Mouse (Mus musculus) midbrain, embryonic 11.5 days (tissue): ENCODE results near the gene Hsdl2. TPM values are rescaled to one million over a fixed set of nuclear protein-coding genes. Genes with fewer than 3 reads are reported as not detected.

Experiments
- ATAC-seq: fragments of 200-750 bp; cut with Nextera tagmentation; 2 replicates; pipeline ENCODE4 v1.8.0; 2017; ENCODE audit warnings: moderate TSS enrichment, moderate library complexity; ENCODE audit not compliant: low FRiP score
- DNase-seq: peaks from one replicate; pipeline ENCODE4 v3.0.0; 2015; ENCODE audit warnings: low spot score; ENCODE audit errors: missing footprints
- H3K27ac ChIP-seq: fragments of 300-500 bp; sonication (generic); 2 replicates; pipeline ENCODE4 v1.5.1; 2014; ENCODE audit warnings: low read depth, low read length
- H3K27me3 ChIP-seq: fragments of 300-500 bp; sonication (generic); 2 replicates; pipeline ENCODE4 v1.6.1; 2014; ENCODE audit warnings: mild to moderate bottlenecking, low read length, moderate library complexity, mixed read lengths; ENCODE audit not compliant: control insufficient read depth, insufficient read depth
- H3K36me3 ChIP-seq: fragments of 300-500 bp; sonication (generic); 2 replicates; pipeline ENCODE4 v1.6.1; 2014; ENCODE audit warnings: mild to moderate bottlenecking, low read length, moderate library complexity, mixed read lengths; ENCODE audit not compliant: control insufficient read depth, insufficient read depth
- H3K4me1 ChIP-seq: fragments of 300-500 bp; sonication (generic); 2 replicates; pipeline ENCODE4 v1.6.1; 2014; ENCODE audit warnings: low read length; ENCODE audit not compliant: control insufficient read depth, insufficient read depth
- H3K4me2 ChIP-seq: fragments of 300-500 bp; sonication (generic); 2 replicates; pipeline ENCODE4 v1.6.1; 2014; ENCODE audit warnings: mild to moderate bottlenecking, moderate library complexity
- H3K4me3 ChIP-seq: fragments of 300-500 bp; sonication (generic); 2 replicates; pipeline ENCODE4 v1.5.1; 2014; ENCODE audit warnings: low read depth, low read length
- H3K9ac ChIP-seq: fragments of 300-500 bp; sonication (generic); 2 replicates; pipeline ENCODE4 v1.6.1; 2014; ENCODE audit warnings: low read length
- H3K9me3 ChIP-seq: fragments of 300-500 bp; sonication (generic); 2 replicates; pipeline ENCODE4 v1.6.1; 2016; ENCODE audit warnings: low read length; ENCODE audit not compliant: control insufficient read depth
- WGBS: fragments of 180-500 bp; shearing (Covaris S2); extraction: QIAGEN DNeasy Blood & Tissue Kit; methylation state at CpG from one replicate; pipeline ENCODE4 v1.1.7; 2014; 5-methylcytosine and 5-hydroxymethylcytosine counted together
- polyA plus RNA-seq: library from polyadenylated mRNA; unstranded; fragments of >200 nt; fragmentation: Nextera tagmentation; extraction: Ambion mirVana; gene quantifications from 2 replicates; pipeline ENCODE4 v1.2.1, GENCODE M21; 2014

Hsdl2 gene
- polyA plus RNA-seq, result 30.6 and 34.2 TPM in 2 replicates

- peak; percentile 96 for ATAC-seq
- Histone ChIP-seq H3K4me1 (peaks cover 8% of the 10 kb centered on the region; the same call in 1 of the 2 replicates), H3K4me3 (peak within 1 kb of the TSS; percentile 60), H3K27me3 (no peaks in the 10 kb centered on the region), H3K4me2 (peak within 1 kb of the TSS; percentile 63), H3K27ac (0 out of 2 replicates have a peak within 1 kb of the TSS, but pooled peaks have one; percentile 4), H3K9me3 (no peaks in the 10 kb centered on the region), H3K36me3 (no peaks in the 10 kb centered on the region), H3K9ac (peak within 1 kb of the TSS; percentile 65)
- DNase-seq, result peak; percentile 100
- 1% methylated on average over 61 of the region's 61 CpGs for WGBS
These were observed at the start of gene Hsdl2 for GRCm38 (mm10) chr4:59581314-59582185. Gene Hsdl2, plus strand, starts transcription at chr4:59581563.

GRCm38 (mm10) chr4:59533268-59533667 is 48.1 kb upstream of the Hsdl2 start:
- H3K9me3 ChIP-seq, result no peaks in the 10 kb centered on the region
- no peaks in the 10 kb centered on the region for H3K4me1 ChIP-seq
- no peak overlapping the region for H3K4me2 ChIP-seq
- H3K27ac ChIP-seq, result no peak overlapping the region
- no peak for DNase-seq
- 88% methylated on average over 2 of the region's 2 CpGs for WGBS
- no peak overlapping the region for H3K9ac ChIP-seq
- ATAC-seq, result no peak
- no peak overlapping the region for H3K4me3 ChIP-seq
- no peaks in the 10 kb centered on the region for H3K36me3 ChIP-seq
- no peaks in the 10 kb centered on the region for H3K27me3 ChIP-seq

GRCm38 (mm10) chr4:59535624-59536023 is 45.7 kb upstream of the Hsdl2 start:
- Histone ChIP-seq H3K4me1 (no peaks in the 10 kb centered on the region), H3K36me3 (no peaks in the 10 kb centered on the region), H3K27me3 (no peaks in the 10 kb centered on the region), H3K4me2 (no peak overlapping the region), H3K4me3 (no peak overlapping the region), H3K9me3 (no peaks in the 10 kb centered on the region), H3K9ac (no peak overlapping the region), H3K27ac (no peak overlapping the region)
- ATAC-seq (no peak), DNase-seq (peak; percentile 41)

GRCm38 (mm10) chr4:59536281-59536680 is 45.1 kb upstream of the Hsdl2 start:
- H3K9ac ChIP-seq, result no peak overlapping the region
- H3K27me3 ChIP-seq, result no peaks in the 10 kb centered on the region
- DNase-seq (no peak), ATAC-seq (no peak)
- H3K9me3 ChIP-seq, result no peaks in the 10 kb centered on the region
- 100% methylated on average over 1 of the region's 1 CpGs for WGBS
- no peaks in the 10 kb centered on the region for H3K4me1 ChIP-seq
- no peak overlapping the region for H3K27ac ChIP-seq
- H3K4me3 ChIP-seq, result no peak overlapping the region
- no peak overlapping the region for H3K4me2 ChIP-seq
- H3K36me3 ChIP-seq, result no peaks in the 10 kb centered on the region

- Histone ChIP-seq H3K27me3 (no peaks in the 10 kb centered on the region), H3K9ac (no peak overlapping the region), H3K4me2 (no peak overlapping the region), H3K27ac (no peak overlapping the region), H3K4me3 (no peak overlapping the region), H3K9me3 (no peaks in the 10 kb centered on the region), H3K36me3 (no peaks in the 10 kb centered on the region), H3K4me1 (no peaks in the 10 kb centered on the region)
- ATAC-seq (no peak), DNase-seq (peak; percentile 14)
These were observed 38.4 kb upstream of the Hsdl2 start for GRCm38 (mm10) chr4:59543006-59543405.

GRCm38 (mm10) chr4:59544654-59545053 is 36.7 kb upstream of the Hsdl2 start:
- Histone ChIP-seq H3K4me2 (no peak overlapping the region), H3K4me3 (no peak overlapping the region), H3K4me1 (no peaks in the 10 kb centered on the region), H3K27me3 (no peaks in the 10 kb centered on the region), H3K9me3 (no peaks in the 10 kb centered on the region), H3K27ac (no peak overlapping the region), H3K9ac (no peak overlapping the region), H3K36me3 (no peaks in the 10 kb centered on the region)
- 86% methylated on average over 2 of the region's 2 CpGs for WGBS
- DNase-seq (peak; percentile 19), ATAC-seq (no peak)

GRCm38 (mm10) chr4:59546285-59547071 is 34.9 kb upstream of the Hsdl2 start:
- 81% methylated on average over 7 of the region's 7 CpGs for WGBS
- Histone ChIP-seq H3K27ac (no peak overlapping the region), H3K9ac (no peak overlapping the region), H3K27me3 (0 out of 2 replicates have a peak, but pooled peaks cover 2% of the 10 kb centered on the region), H3K4me2 (no peak overlapping the region), H3K36me3 (no peaks in the 10 kb centered on the region), H3K9me3 (no peaks in the 10 kb centered on the region), H3K4me3 (no peak overlapping the region), H3K4me1 (no peaks in the 10 kb centered on the region)
- DNase-seq, result peak; percentile 75
- ATAC-seq, result no peak

- 0 out of 2 replicates have a peak, but pooled peaks cover 2% of the 10 kb centered on the region for H3K27me3 ChIP-seq
- no peaks in the 10 kb centered on the region for H3K36me3 ChIP-seq
- H3K4me2 ChIP-seq, result peak overlapping the region; percentile 66; the same call in 1 of the 2 replicates
- ATAC-seq (no peak), DNase-seq (peak; percentile 92)
- H3K4me1 ChIP-seq, result no peaks in the 10 kb centered on the region
- WGBS, result 32% methylated on average over 11 of the region's 11 CpGs
- H3K9ac ChIP-seq, result no peak overlapping the region
- no peak overlapping the region for H3K27ac ChIP-seq
- no peaks in the 10 kb centered on the region for H3K9me3 ChIP-seq
- H3K4me3 ChIP-seq, result peak overlapping the region; percentile 60; the same call in 1 of the 2 replicates
These were observed 34.0 kb upstream of the Hsdl2 start for GRCm38 (mm10) chr4:59547136-59547889.
